Mouse (Mus musculus) thymus, postnatal 10 days (tissue): Measurements from ENCODE around the gene Mapk11.

ENCODE experiments used
- DNase-seq, 2 experiments: peaks; one replicate each; pipeline ENCODE4 v3.0.0; 2021; ENCODE audit warnings: low spot score in 2 of 2

Gene Mapk11

DNA sequence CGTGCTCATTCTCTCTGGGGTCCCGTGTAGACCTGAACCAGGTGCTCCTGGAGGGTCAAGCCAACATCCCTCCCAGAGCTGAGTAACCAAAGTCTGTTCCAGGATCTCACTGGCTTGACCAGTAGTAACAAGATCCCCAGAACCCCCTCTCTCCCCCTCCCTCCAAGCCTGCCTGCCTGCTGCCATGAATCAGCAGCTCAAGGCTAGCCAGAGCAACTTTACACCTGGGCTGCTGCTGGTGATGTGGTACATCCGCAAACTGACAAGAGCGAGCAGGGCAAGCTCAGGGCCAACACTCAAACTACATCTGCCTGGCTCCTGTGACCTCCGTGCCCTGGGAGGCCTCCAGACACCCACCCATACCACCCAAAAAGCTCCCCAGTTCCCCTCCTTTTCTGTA, 8.0 kb downstream of the Mapk11 start:
- DNase-seq: no peak

DNA sequence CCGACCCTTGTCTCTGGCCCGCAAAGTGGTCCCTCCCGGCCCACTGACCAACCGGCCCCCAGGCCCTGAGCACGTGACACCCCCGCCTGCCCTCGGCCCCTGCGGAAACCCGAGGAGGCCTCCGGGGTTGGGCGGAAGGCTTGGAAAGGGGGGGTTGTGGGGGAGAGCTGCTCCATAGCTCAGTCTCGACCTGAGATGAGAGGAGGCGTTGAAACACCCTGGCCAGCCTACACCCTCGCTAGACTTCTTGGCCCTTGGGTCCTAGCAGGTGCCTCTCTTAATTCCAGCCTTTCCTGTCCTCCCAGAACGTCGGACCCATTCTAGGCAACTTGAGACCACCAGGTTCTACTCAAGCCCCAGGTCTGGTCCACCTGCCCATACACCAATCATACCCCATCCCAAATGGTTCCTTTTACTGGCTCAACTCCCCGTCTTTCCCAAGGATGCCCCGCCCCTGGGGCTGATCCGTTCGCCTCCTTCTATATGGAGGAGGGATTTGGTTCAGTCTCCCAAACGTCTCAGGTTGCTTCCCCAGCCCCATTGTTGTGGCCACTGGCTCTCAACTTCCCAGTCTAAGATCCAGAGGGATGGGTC, 8.7 kb downstream of the Mapk11 start, which contains the start of gene Mapk12:
Mapk12 (minus strand) TSS at position 45 of the 594 bp plus-strand sequence.
- no peak for DNase-seq

DNA sequence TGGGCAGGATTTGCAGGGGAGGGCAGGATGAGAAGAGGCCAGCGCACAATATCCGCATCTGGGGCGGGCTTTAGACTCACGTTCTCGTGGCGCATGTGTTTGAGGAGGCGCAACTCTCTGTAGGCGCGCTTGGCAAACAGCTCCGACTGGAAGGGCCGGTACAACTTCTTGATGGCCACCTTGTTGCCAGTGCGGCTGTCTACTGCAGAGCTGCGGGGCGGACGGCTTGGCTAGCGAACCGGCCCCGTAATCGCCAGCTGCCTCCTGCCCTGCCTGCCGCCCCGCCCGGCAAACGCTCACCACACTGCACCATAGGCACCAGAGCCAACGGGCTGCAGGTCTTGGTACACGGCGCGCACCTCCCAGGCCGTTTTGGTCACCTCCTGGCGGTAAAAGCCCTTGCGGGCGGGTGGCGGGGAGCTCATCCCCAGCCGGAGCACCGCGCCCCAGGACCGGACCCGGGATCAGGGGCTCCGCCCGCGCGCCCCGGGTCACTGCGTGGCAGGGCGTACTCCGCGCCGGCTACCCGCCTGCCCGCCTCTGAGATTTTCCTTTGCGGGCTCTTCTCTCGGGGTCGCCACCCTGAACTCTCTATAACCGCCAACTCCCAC, 9.3 kb downstream of the Mapk11 start:
- DNase-seq: no peak

DNA sequence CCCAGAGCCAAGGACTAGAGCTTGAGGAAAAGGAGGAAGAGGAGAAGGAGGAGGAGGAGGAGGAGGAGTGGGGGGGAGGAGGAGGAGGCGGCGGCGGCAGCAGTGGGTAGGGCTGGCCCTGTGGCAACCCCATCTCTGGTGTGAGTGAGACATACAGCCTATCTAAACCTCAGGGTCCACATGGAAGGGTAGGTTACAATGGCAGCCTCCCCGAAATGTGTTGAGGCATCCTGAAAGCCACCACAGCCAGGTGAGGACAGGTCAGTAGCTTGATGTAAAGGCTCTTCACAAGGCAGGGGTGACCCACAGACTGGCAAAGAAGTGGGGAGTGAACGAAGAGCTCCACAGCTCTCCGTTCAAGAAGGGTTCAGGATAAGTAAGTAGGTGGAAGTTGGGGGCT, 10.9 kb downstream of the Mapk11 start:
- no peak for DNase-seq

DNA sequence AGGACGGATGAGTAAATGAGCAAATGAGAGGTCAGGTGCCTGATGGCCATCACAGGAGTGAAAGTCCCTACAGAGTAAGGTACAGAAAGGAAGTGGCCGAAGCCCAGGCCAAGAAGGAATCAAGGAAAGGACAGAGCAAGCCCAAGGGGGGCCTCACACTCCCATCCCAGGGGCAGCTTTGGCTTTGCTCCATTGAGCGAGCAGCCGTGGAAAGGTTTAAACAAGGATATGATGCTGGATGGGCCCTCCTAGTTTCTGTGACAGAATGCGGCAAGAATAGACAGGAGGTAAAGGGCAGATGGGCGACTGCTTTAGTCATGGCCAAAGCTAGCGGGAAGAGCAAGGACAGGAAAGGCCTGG, 11.4 kb downstream of the Mapk11 start:
- DNase-seq: no peak

DNA sequence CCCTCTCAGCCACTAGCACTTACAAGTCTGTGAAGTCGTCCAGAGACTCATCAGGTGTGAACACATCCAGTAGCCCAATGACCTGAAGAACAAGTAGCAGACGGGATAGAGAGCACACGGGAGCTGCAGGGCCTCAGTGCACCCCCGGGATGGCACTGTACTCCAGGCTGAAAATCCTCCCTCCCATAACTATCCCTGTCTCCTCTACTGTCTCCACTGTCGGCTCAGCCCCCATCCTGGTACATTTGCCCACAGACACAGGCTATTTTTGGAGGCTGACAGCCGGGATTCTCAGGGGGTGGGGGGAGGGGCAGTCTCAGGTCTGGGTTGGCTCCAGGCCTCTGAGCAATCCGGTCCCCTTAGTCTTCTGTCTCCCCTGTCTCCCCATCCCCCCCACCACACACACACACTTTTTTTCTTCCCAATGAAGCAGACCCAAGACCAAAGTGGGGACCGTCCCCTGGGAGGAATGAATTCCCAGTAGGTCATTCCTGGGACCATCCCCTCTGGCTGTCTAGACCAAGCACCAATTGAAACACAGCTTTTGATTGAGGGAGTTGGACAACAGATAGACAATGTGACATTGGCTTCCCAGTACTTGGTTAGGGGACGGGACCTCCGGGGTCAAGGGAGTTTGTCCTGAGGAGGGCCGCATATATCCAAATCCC, 11.9 kb downstream of the Mapk11 start:
- no peak for DNase-seq

DNA sequence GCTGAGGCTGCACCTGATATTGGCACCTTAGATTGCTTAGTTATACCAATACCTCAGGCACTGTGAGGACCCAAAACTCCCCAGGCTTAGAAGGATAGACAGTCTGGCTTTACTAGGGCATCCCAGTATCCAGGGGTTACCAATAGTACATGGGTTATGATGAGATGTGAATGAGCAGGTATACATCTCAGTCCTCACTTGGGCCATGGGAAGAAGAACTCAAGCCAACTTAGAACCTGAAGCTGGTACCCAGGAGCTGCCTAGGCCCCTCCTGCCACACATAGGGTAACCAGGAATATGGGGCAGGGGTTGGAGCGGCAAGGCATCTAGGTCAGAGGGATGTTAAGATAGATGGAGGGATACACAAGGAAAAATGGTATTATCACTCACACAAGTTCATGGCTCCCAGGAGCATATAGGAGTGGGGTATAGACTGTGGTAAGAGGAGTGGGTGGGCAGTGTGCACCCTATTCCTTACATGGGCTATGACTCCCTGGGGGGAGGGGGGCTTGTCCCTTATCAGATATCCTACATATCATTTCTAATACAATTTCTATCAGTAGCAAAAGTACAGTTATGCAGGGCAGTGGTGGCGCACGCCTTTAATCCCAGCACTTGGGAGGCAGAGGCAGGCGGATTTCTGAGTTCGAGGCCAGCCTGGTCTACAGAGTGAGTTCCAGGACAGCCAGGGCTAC, 12.8 kb downstream of the Mapk11 start:
- DNase-seq: no peak

DNA sequence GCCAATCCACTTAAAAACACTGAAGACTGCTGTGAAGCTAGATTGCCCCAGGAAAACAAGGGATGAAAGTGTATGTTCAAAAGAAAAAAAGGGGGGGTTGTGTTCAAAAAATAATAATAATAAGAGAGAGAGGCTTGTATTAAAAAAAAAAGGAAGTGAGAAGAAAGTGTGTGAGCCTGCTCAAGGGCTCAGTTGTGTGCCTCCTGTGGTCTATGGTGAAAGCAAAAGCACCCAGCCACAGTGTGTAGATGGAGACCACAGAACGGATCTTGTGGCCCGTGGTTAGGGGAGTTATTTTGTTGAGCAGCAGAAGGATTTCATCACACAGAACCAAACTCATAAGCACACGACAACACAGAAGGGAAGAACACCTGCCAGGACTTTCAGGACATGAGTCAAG, 18.1 kb downstream of the Mapk11 start:
- DNase-seq: peak in 1 of 2 experiments; percentile 35

DNA sequence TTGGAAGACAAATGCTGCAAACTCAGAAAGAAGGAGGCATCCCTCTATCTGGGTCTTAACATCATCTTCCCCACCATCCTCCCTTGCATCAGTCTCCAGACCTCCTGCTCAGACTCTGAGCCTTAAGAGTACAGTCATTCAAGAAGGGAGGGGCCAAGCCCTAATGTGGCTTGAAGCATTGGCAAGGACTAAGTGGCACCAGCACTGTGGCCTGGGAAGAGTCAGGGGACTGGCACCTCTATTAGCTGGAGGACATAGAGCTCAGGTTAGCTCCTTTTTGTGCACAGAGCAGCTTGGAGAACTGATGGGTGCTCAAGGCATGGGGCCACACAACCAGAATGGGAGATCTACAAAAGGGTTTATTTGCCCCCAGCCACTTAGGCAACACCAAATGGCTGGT, 19.2 kb downstream of the Mapk11 start:
- no peak for DNase-seq

DNA sequence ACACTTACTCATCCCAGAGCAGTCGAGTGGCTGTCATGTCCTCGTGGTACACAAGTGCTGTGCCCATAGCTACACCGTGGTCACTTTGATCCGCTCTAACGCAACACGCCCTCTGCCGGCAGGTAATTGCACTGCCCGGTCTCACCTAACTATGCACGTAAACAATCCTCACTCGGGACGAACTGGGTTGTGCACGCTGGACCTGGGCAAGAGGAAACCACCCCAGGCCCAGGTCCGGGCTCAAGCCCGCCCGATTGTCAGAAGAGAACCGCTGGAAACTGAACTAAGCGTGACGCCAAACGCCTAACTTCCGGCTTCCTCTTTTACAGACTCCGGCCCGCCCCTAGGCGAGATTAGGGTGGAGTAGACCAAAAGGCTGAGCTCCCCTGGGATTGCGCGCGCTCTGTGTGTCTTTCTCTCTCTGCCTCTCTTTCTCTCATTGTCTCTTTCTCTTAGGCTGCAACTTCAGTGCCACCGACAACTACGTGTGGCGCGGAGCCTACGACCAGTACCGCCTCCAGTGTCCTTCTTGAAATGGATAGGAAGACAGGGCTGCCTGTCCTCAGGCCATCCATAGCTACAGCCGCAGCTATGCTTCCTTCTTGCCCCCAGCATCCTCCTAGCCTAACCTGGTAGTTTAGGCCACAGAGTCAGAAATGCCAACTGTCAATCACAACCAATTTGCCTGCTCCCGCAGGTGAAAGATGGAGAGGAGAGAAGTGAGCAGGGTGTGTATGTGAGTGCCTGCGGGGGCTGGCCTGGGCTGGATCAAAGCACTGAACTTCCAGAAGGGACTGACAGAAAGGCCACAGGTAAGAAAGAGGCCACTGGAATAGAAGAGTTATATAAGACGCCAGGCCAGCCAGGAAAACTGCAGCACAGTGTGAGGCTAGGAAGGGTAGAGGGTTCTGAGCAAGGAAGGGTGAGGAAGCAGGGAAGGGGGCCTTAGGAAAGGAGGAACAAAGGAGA, 20.8 kb downstream of the Mapk11 start, which contains the start of gene Hdac10:
Hdac10 (minus strand) TSS at position 319 of the 969 bp plus-strand sequence.
- DNase-seq: peak; percentile 62 to 75

DNA sequence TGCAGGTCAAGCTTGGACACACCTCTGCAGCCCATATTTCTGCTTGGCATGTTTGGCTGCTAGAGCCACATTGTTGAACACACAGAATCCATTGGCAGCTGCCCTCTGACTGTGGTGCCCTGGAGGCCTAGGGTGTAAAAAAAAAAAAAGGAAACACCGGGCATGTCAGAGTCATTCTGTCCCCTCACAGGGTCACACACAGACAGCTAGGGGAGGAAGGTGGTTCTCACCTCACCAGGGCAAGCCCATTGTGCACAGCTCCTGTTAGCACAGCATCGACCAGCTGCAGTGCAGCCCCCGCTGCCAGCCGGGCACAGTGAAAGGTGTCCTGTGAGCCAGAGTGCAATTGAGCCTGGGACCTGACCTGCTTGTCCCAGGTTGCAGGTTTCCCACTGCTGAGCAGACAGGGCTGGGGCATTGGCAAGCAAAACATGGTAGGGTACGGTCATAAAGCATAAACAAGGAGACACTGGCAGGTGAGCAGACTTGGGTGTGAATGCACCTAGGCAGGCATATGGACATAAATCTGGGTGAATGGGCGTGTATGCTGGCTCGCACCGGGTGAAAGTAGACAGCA, 22.0 kb downstream of the Mapk11 start:
- DNase-seq: no peak

DNA sequence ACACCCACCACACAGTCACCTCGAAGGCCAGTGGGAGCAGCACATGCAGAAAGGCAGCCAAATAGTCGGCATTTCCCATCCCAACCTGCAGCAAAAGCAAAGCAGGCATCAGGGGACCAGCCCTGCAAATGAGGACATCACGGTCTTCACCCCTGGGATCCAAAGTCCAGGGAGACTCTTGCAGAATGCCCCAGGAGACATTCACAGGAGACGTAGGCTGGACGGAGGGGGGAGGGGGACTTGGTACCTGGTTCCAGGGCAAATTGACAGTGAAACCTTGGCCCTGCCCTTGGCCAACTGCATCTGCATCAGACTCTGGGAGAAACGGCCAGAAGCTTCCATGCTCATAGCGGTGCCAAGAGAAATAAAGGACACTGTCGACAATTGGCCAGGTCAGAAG, 22.8 kb downstream of the Mapk11 start:
- no peak for DNase-seq

DNA sequence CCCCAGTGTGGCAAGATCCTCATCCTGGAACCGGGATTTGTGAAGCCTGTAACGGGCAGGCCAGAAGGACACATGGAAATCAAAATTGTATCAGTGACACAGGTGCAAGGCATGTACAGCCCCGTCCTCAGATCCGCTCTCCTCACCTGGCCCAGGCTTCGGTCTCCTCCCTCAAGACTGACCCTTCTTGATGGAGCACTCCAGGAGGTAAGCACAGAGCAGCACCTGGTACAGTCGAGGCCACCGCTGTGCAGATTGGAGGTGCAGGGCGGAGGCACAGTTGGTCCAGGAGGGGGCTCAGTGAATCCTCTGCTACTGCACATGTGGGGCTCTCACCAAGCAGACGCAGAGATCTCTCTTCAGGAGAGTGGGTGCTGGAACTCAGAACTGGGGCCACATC, 24.1 kb downstream of the Mapk11 start:
- DNase-seq: no peak

DNA sequence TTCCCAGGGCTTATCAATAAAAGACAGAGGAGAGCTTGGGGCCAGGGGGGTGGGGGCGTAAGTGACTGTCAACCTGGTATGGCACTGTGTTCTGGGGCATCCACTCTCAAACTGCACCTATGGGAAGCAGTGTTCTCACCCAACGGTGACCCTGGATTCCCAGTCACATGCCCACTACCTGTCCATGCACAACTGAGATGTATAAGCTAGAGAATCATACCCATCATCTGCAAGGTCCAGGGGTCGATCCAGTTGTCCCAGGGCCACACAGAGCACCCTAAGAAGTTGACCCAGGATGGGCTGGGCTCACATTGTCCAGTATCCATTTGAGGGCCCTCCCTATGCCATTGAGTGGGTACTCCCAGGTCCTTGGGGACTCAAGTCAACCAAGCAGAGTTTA, 25.1 kb downstream of the Mapk11 start:
- no peak for DNase-seq

DNA sequence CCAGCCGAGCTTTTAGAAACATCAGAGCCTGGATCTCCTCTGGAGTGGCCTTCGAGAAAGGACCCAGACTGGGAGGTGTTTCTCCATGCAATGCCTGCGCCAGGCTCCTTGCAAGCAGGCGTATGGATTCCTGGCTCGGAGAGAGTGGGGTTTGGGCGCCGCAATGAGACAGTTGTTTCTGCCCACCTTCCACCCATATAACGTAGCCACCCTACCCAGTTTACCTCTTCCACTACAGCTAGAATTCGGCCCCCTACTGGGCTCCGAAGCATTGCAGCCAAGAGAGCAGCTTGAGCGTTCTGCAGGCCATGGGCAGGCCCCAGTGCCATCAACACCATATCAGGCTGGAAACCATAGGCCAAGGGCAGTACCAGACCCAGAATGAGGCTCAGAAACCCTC, 25.8 kb downstream of the Mapk11 start:
- DNase-seq: peak; percentile 56 to 59

DNA sequence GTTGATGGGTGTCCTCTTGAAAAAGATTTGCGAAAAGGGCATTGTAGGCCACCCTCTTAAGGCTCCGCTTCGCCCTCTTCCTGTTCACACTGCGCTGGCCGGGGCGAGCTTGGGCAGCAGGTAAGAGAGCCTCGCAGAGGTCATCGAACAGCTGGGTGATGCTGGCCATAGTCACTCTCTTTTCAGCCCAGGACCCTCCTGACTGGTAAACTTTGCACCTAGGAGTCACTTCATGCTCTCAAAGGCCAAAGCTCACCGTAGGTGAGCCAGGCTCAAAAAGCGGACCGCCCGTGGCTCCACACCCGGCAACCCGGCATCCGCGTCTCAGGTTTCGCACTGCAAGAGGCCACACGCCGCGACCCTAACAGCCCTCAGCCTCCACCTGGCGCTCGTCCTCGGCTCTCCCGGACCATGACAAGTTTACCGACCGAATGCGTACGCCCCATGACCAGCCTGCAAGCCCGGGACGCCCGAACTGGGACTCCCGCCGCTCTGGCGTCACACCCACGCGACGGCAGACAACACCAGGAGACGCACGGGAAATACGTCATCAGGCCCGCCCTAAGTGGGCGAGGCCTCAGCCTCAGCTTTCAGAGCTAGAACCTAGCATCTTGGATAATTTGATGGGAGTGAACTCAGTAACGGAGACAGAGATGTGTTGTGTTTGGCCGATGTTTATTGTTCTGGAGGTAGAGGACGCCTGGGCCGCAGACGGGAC, 26.6 kb downstream of the Mapk11 start, which contains the start of gene Tubgcp6:
Tubgcp6 (minus strand) TSS at position 464 of the 718 bp plus-strand sequence.
- DNase-seq: peak; percentile 88 to 90

DNA sequence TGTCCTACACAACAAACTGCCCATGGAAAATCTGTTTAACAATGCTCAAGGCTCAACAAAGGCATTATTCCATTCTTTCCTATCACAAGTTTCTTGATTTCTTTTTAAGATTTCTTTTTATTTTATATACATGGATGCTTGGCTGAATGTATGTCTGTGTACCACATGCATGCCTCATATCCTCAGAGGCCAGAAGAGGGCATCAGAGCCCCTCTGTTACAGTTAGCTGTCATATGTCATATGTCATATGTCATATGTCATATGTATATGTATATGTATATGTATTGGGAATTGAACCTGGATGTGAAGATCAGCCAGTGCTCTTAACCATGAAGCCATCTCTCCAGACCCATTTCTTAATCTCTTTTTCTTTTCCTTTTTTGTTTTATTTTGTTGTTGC, 31.4 kb downstream of the Mapk11 start:
- DNase-seq: no peak

DNA sequence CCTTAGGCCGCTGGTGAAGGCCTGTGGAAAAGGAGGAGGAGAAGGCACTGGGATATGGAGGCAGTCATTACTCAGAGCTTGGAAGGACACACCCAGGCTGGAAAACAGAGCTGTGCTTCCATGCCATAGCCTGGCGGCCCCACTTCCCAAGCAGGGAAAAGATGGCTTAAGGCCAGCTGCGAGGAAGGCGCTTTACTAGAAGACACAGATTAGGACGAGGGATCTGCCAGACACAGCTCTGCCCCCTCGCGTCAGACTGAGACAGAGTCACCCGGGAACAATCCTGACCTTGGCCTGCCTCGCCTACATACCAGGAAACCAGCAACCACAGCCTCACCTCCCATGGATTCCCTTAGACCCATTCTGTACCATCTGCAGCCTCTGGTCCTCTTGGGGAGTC, 39.3 kb downstream of the Mapk11 start:
- DNase-seq: no peak

DNA sequence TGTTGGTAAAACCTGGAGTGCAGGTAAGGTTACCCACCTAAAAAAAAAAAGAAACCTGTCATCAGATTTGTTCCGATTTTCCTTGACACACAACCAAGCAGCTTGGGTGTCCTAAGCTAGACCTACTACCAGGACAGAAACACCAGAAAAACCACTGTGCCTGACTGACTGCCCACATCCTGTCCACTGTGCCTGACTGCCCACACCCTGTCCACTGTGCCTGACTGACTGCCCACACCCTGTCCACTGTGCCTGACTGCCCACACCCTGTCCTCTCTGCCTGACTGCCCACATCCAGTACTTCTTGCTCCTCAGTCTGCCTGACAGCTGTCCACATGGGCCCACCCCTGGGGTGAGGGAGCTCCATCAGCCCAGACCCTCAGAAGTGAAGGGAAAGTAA, 42.5 kb downstream of the Mapk11 start:
- DNase-seq: no peak

DNA sequence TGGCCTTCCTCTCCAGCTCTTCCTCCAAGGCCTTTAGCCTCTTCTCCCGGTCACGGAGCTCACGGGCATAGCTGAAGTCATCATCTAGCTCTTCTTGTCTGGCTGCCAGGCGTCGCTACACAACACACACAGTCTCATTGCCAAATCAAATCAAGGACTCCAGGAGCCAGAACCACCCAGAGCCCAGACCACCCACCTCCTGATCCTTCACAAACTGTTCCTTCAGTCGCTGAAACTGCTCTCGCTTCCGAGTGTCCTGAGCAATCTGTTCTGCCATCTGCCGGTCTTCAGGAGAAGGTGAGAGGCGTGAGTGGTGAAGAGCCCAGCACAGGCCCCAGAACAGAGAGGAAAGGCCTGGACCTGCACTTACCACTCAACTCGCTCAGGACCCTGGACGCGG, 43.4 kb downstream of the Mapk11 start:
- no peak for DNase-seq
